Mouse (Mus musculus) olfactory bulb, adult 2 months (tissue): ENCODE measurements around the gene Rab35.

ENCODE experiments used
- CTCF ChIP-seq: fragments of 200-500 bp; IDR thresholded peaks from 2 replicates; pipeline ENCODE4 v1.5.1; 2012; ENCODE audit warnings: low read depth, mild to moderate bottlenecking, low read length, moderate library complexity; ENCODE audit not compliant: insufficient read depth
- POLR2A ChIP-seq: fragments of 200-500 bp; IDR thresholded peaks from 2 replicates; pipeline ENCODE4 v1.6.1; 2012; ENCODE audit warnings: mild to moderate bottlenecking, low read depth, low read length, moderate library complexity; ENCODE audit not compliant: insufficient read depth

DNA sequence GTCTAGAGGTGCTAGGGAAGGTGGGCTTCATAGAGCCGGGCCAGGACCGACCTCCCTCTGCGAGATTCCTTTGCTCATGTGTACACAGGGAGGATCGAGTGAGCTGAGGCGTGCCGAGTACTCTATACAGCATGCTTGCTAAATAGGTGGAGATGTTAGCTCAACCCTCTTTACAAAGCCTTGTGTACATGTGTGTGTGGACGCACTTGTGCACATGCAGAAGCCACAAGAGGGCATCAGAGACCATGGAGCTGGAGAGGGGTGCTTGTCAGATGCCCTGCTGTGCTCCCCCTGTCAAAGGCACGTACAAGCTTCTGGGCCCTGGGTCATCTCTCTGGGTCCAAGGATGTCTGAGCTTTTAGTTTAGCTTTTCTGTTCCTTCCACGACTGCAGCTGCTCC lies 12.5 kb downstream of the Rab35 start:
- no peak for TF ChIP-seq CTCF
- no peak for TF ChIP-seq POLR2A
